Mouse (Mus musculus): Measurements from ENCODE around the gene Tcte2.

DNA sequence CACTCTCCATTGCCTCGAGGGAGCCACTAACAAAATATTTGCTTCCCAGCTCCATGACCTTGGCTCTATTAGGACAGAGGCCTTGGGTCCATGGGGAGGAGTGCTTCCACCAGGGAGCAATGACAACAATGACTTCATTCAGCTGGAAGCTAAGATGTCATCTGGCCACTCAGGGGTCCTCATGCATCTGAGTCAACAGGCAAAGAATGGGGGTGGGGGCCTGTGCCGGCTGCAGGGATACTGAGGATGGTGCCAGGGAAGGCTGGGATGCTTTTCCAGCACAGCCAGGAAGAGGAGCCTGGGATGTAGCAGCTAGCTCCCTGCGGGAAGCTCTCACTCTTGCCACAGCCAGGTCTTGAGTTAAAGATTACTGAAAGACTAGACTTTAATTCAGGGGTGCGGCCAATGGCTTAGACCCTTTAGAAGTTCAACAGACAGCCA, 56.1 kb downstream of the Tcte2 start:
- no peak for TF ChIP-seq CTCF (IDR thresholded peaks at IDR 0.05; ENCODE audit: borderline replicate concordance, insufficient read depth, low read length)
- no peak for TF ChIP-seq POLR2A (IDR thresholded peaks at IDR 0.05; ENCODE audit: low read depth, low read length)

All from embryonic fibroblast, embryonic 13.5 days (primary cell).